Mouse (Mus musculus): ENCODE results near the gene Rnaseh2b.

DNA sequence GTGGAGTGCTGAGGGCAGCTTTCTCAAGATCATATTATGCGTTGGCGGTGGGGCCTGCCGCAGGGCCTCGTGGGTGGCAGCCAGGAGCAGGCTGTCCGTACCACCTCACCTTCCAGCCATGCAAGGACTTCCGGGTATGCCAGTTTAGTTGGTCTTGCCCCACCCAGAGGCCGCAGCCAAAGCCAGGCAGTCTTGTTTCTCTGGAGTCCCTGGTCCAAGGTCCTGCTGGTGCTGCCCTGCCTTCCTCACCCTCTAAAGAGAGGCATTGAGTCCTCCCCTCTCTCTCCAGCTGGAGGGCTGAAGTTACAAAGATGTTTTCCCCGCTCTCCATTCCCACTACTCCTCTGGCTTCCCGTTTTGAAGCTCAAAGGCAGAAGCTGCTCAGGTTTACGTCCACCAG lies 43.6 kb upstream of the Rnaseh2b start:
- TF ChIP-seq POLR2A (IDR thresholded peaks at IDR 0.05; ENCODE audit: borderline replicate concordance, insufficient read depth, low read length), result no peak
- TF ChIP-seq CTCF (IDR thresholded peaks at IDR 0.05; ENCODE audit: borderline replicate concordance, insufficient read depth, low read depth, low read length), result no peak

Measured in cerebellum, adult 2 months (tissue).